Mouse (Mus musculus): ENCODE results near the gene Olfr237-ps1. TPM values are rescaled to one million over a fixed set of nuclear protein-coding genes. Genes with fewer than 3 reads are reported as not detected.

Gene Olfr237-ps1
- polyA plus RNA-seq, 1 experiment from 2014 or later = not detected

- DNase-seq (ENCODE audit: low spot score) = no peak
- ATAC-seq (ENCODE audit: low FRiP score, low TSS enrichment) = no peak
- no peak overlapping the region for H3K4me3 ChIP-seq (ENCODE audit: low read depth, low read length)
- no peak overlapping the region for H3K27ac ChIP-seq (replicated peaks)
- H3K4me1 ChIP-seq (replicated peaks; ENCODE audit: control insufficient read depth, insufficient read depth) = no peaks in the 10 kb centered on the region
- WGBS = 38% methylated on average over 2 of the region's 2 CpGs
- no peak overlapping the region for H3K9ac ChIP-seq (ENCODE audit: low read length)
- H3K4me2 ChIP-seq (replicated peaks; ENCODE audit: low read depth) = no peak overlapping the region
- H3K9me3 ChIP-seq (ENCODE audit: control insufficient read depth, low read length) = no peaks in the 10 kb centered on the region
- no peaks in the 10 kb centered on the region for H3K36me3 ChIP-seq (ENCODE audit: control insufficient read depth, insufficient read depth, low read length)
- no peaks in the 10 kb centered on the region for H3K27me3 ChIP-seq (ENCODE audit: control insufficient read depth, insufficient read depth, low read length)
- no peak for TF ChIP-seq EP300 (optimal IDR thresholded peaks at IDR 0.05)
- no peak for TF ChIP-seq CTCF (IDR thresholded peaks at IDR 0.05; ENCODE audit: low read depth)
Measured at GRCm38 (mm10) chr6:43205355-43205754, 59.0 kb downstream of the Olfr237-ps1 start.

Other genes starting within 250 kb of the Olfr237-ps1 start
- gene Olfr447, start 237.7 kb upstream of the Olfr237-ps1 start, polyA plus RNA-seq (2015; fragmentation: Nextera tagmentation; extraction: Ambion mirVana) = not detected in 2 replicates
- gene Olfr446, start 225.2 kb upstream of the Olfr237-ps1 start, polyA plus RNA-seq (2015; fragmentation: Nextera tagmentation; extraction: Ambion mirVana) = not detected in 2 replicates
- not detected in 2 replicates for gene Olfr444, start 197.5 kb upstream of the Olfr237-ps1 start, polyA plus RNA-seq (2015; fragmentation: Nextera tagmentation; extraction: Ambion mirVana)
- 0.04 TPM in 1 of 2 replicates, not detected in the other for gene Olfr441, start 40.2 kb upstream of the Olfr237-ps1 start, polyA plus RNA-seq (2015; fragmentation: Nextera tagmentation; extraction: Ambion mirVana)
- gene Olfr437, start 16.7 kb downstream of the Olfr237-ps1 start, polyA plus RNA-seq (2015; fragmentation: Nextera tagmentation; extraction: Ambion mirVana) = 0.06 TPM in 1 of 2 replicates, not detected in the other
- 0.04 TPM in 1 of 2 replicates, not detected in the other for gene Olfr13, start 25.6 kb downstream of the Olfr237-ps1 start, polyA plus RNA-seq (2015; fragmentation: Nextera tagmentation; extraction: Ambion mirVana)
- gene Olfr435, start 50.6 kb downstream of the Olfr237-ps1 start, polyA plus RNA-seq (2015; fragmentation: Nextera tagmentation; extraction: Ambion mirVana) = not detected in 2 replicates
- gene Olfr434, start 66.5 kb downstream of the Olfr237-ps1 start, polyA plus RNA-seq (2015; fragmentation: Nextera tagmentation; extraction: Ambion mirVana) = not detected in 2 replicates
- not detected in 2 replicates for gene Olfr47, start 85.0 kb downstream of the Olfr237-ps1 start, polyA plus RNA-seq (2015; fragmentation: Nextera tagmentation; extraction: Ambion mirVana)
- 13.4 and 15.8 TPM in 2 replicates for gene Arhgef5, start 119.0 kb downstream of the Olfr237-ps1 start, polyA plus RNA-seq (2015; fragmentation: Nextera tagmentation; extraction: Ambion mirVana)
- gene Nobox, start 163.0 kb downstream of the Olfr237-ps1 start, polyA plus RNA-seq (2015; fragmentation: Nextera tagmentation; extraction: Ambion mirVana) = not detected in 2 replicates

All from stomach, postnatal 0 days (tissue).